16 mouse cellular contexts compared by ENCODE assay signal in genomic region chr6:88576495-88576894, GRCm38 (mm10). TPM values are rescaled to one million over a fixed set of nuclear protein-coding genes. Genes with fewer than 3 reads are reported as not detected.
DNase-seq lines count a peak whose midpoint lies in the region; ATAC-seq lines count a peak whose summit lies in the region.
"Had no signal": no experiment of that assay in that cellular context is flagged by ENCODE, and none has a peak within 500 bp of the region (broad histone marks: within the 10 kb centered on the region; RNA-seq: fewer than 3 reads in every experiment).

No protein-coding gene starts in this region.

- intact Hi-C loops in left cerebral cortex, postnatal 25 days (cut with DNase I): loop anchor here (5.0 kb wide), 3 partner anchors 54 to 151 kb away; no protein-coding TSS in a partner anchor

- peak; percentile 58 to 79 for DNase-seq in frontal cortex, postnatal 36 days (ENCODE audit: low spot score in 2 of 2)
- peak; percentile 62 to 95 for DNase-seq in left cerebral cortex, postnatal 25 days (ENCODE audit: low spot score in 2 of 2)
- peak; percentile 59 to 86 for DNase-seq in right cerebral cortex, postnatal 36 days (ENCODE audit: low spot score in 2 of 2)
- DNase-seq in urinary bladder, postnatal 10 days (ENCODE audit: low spot score): no peak
- no peak for DNase-seq in spleen, adult 18-20 months
- DNase-seq in adrenal gland, adult 18-20 months (ENCODE audit: low spot score in 2 of 2): no peak
- DNase-seq: adrenal gland, postnatal 10 days; cerebellum, adult 8-10 months; gastrocnemius, postnatal 10 days; kidney, postnatal 36 days; lung, embryonic 14.5 days; retina, postnatal 1 day; thymus, postnatal 25 days had no signal

- peak; percentile 97 for ATAC-seq in frontal cortex, adult (ENCODE audit: low TSS enrichment)
- ATAC-seq: hindbrain, embryonic 16.5 days; intestine, embryonic 15.5 days had no signal

RNA-seq across cellular contexts. Expression of gene Sec61a1, which starts 57.8 kb away (rescaled TPM):
- 10 to 100 TPM; 85.7 to 96.5 TPM for total RNA-seq in left cerebral cortex, postnatal 25 days (2021)
- 100 to 1,000 TPM; 168 to 207 TPM for total RNA-seq in adrenal gland, adult 18-20 months (2021)

Comparison
In these comparisons a context has a peak if more than half of its experiments do, and no peak if none do; other contexts are left out.
1. DNase-seq: peak in frontal cortex, postnatal 36 days (2 of 2), left cerebral cortex, postnatal 25 days (2 of 2) and right cerebral cortex, postnatal 36 days (2 of 2); none in urinary bladder, postnatal 10 days (single experiment), spleen, adult 18-20 months (0 of 2) and adrenal gland, adult 18-20 months (0 of 2).